Mouse (Mus musculus): Measurements from ENCODE around the gene Hcn1. TPM values are rescaled to one million over a fixed set of nuclear protein-coding genes. Genes with fewer than 3 reads are reported as not detected.

The Hcn1 gene
- total and polyA plus RNA-seq, 2 experiments from 2014 or later, result 1.7 to 6.9 TPM

- ATAC-seq, result no peak
- Histone ChIP-seq H3K27me3 (ENCODE audit: insufficient read depth, low read length) (no peaks in the 10 kb centered on the region), H3K4me1 (ENCODE audit: insufficient read depth) (no peaks in the 10 kb centered on the region; the same call in 1 of the 2 replicates), H3K36me3 (ENCODE audit: insufficient read depth) (no peaks in the 10 kb centered on the region), H3K9ac (no peak overlapping the region), H3K4me2 (ENCODE audit: low read depth) (no peak overlapping the region), H3K9me3 (ENCODE audit: low read length) (no peaks in the 10 kb centered on the region), H3K4me3 (ENCODE audit: low read depth, low read length) (no peak overlapping the region), H3K27ac (ENCODE audit: low read depth, low read length) (no peak overlapping the region)
- 82% methylated on average over 3 of the region's 3 CpGs for WGBS
- TF ChIP-seq CTCF (IDR thresholded peaks at IDR 0.05; ENCODE audit: low read depth), result no peak
- DNase-seq, result no peak
Observed at GRCm38 (mm10) chr13:117724083-117724482, 122.0 kb downstream of the Hcn1 start.

- no peaks in the 10 kb centered on the region for H3K27me3 ChIP-seq (ENCODE audit: insufficient read depth, low read length)
- H3K4me2 ChIP-seq (ENCODE audit: low read depth), result no peak overlapping the region
- TF ChIP-seq CTCF (IDR thresholded peaks at IDR 0.05; ENCODE audit: low read depth), result no peak
- H3K4me1 ChIP-seq (ENCODE audit: insufficient read depth), result no peaks in the 10 kb centered on the region
- WGBS, result 78% methylated on average over 2 of the region's 2 CpGs
- ATAC-seq, result no peak
- no peaks in the 10 kb centered on the region for H3K36me3 ChIP-seq (ENCODE audit: insufficient read depth)
- no peak overlapping the region for H3K4me3 ChIP-seq (ENCODE audit: low read depth, low read length)
- no peaks in the 10 kb centered on the region for H3K9me3 ChIP-seq (ENCODE audit: low read length)
- H3K9ac ChIP-seq, result no peak overlapping the region
- no peak for DNase-seq
- no peak overlapping the region for H3K27ac ChIP-seq (ENCODE audit: low read depth, low read length)
Observed at GRCm38 (mm10) chr13:117728393-117728792, 126.3 kb downstream of the Hcn1 start.

DNA sequence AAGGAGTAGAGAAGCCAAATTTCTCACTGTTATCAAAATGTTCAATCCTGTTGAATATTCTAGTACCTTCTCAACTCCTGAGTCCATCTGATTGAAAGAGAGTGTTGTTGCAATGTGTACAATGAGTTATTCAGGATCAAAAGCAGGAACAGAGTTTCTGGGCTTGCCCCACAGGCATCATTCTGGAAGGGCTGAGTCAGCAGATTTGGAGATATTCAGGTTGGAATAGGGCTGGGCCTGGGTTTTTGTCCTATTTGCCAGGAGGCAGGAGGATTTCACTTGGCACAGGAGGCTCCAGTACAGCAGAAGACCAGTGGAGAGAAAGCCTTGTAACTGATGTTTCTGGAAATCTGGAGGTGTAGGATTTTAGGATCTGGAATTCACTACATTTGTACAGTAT is 130.6 kb downstream of the Hcn1 start:
- DNase-seq, result no peak
- H3K9me3 ChIP-seq (ENCODE audit: low read length), result no peaks in the 10 kb centered on the region
- no peak overlapping the region for H3K27ac ChIP-seq (ENCODE audit: low read depth, low read length)
- H3K9ac ChIP-seq, result no peak overlapping the region
- ATAC-seq, result no peak
- no peaks in the 10 kb centered on the region for H3K36me3 ChIP-seq (ENCODE audit: insufficient read depth)
- H3K4me2 ChIP-seq (ENCODE audit: low read depth), result no peak overlapping the region
- H3K4me3 ChIP-seq (ENCODE audit: low read depth, low read length), result no peak overlapping the region
- H3K4me1 ChIP-seq (ENCODE audit: insufficient read depth), result no peaks in the 10 kb centered on the region
- TF ChIP-seq CTCF (IDR thresholded peaks at IDR 0.05; ENCODE audit: low read depth), result no peak
- no peaks in the 10 kb centered on the region for H3K27me3 ChIP-seq (ENCODE audit: insufficient read depth, low read length)

DNA sequence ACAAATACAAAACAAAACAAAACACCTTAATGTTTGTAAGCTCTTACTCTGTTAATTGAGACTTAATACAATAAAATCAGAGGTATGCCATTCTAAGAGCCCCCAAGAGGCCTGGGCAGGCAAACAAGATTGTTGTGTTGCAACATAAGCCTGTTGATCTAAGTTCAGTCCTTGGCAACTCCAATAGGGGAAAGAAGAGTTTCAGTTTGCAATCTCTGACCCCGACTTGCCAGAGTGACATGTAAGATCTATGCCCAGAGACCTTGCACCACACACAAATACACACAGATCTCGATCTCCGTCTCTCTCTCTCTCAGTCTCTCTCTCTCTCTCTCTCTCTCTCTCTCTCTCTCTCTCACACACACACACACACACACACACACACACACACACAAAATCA is 142.3 kb downstream of the Hcn1 start:
- no peaks in the 10 kb centered on the region for H3K27me3 ChIP-seq (ENCODE audit: insufficient read depth, low read length)
- no peaks in the 10 kb centered on the region for H3K36me3 ChIP-seq (ENCODE audit: insufficient read depth)
- DNase-seq (no peak), ATAC-seq (no peak)
- TF ChIP-seq CTCF (IDR thresholded peaks at IDR 0.05; ENCODE audit: low read depth), result no peak
- no peak overlapping the region for H3K4me2 ChIP-seq (ENCODE audit: low read depth)
- H3K9ac ChIP-seq, result no peak overlapping the region
- no peak overlapping the region for H3K27ac ChIP-seq (ENCODE audit: low read depth, low read length)
- 95% methylated on average over 3 of the region's 3 CpGs for WGBS
- H3K4me1 ChIP-seq (ENCODE audit: insufficient read depth), result no peaks in the 10 kb centered on the region
- no peaks in the 10 kb centered on the region for H3K9me3 ChIP-seq (ENCODE audit: low read length)
- H3K4me3 ChIP-seq (ENCODE audit: low read depth, low read length), result no peak overlapping the region

DNA sequence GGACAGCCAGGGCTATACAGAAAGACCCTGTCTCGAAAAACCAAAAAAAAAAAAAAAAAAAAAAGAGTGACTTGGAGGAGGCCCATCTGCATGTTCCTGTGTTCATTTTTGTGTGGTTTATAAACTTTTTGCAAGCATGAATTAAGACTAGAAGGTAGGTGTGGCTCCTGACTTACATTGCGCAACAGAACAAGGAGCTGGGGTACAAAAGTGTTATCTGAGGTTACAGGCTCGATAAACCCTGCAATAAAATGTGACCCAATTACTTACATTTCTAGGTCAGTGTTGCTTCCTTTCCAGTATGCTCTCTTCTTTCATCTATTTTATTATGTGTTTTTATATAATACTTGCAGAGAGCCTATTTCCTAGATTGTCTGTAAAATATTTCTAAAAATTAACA is 143.1 kb downstream of the Hcn1 start:
- no peaks in the 10 kb centered on the region for H3K4me1 ChIP-seq (ENCODE audit: insufficient read depth)
- 85% methylated on average over 3 of the region's 3 CpGs for WGBS
- H3K4me2 ChIP-seq (ENCODE audit: low read depth), result no peak overlapping the region

DNA sequence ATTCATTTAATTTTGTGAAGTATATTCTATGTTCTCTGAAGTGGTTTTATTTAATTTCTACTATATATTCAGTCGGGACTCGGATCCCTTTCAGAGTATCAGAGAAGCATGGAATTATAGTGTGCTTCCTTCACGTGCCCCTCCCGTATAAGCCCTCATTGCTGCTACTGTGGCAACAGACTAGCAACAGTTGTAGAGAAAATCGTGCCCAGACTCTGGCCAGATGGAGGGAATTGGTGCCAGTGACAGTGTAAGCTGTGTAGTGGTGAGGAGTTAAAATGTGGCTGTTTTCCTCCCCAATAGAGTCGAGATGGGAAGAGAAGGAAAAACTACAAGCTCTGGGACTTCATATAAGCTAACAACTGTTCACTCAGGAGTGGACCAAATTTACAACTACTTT is 163.4 kb downstream of the Hcn1 start:
- H3K9ac ChIP-seq, result no peak overlapping the region
- no peaks in the 10 kb centered on the region for H3K4me1 ChIP-seq (ENCODE audit: insufficient read depth)
- TF ChIP-seq CTCF (IDR thresholded peaks at IDR 0.05; ENCODE audit: low read depth), result no peak
- ATAC-seq (peak; percentile 100), DNase-seq (peak; percentile 89)
- no peaks in the 10 kb centered on the region for H3K9me3 ChIP-seq (ENCODE audit: low read length)
- H3K27me3 ChIP-seq (ENCODE audit: insufficient read depth, low read length), result no peaks in the 10 kb centered on the region
- H3K4me2 ChIP-seq (ENCODE audit: low read depth), result no peak overlapping the region
- no peaks in the 10 kb centered on the region for H3K36me3 ChIP-seq (ENCODE audit: insufficient read depth)
- H3K4me3 ChIP-seq (ENCODE audit: low read depth, low read length), result no peak overlapping the region
- no peak overlapping the region for H3K27ac ChIP-seq (ENCODE audit: low read depth, low read length)
- WGBS, result 41% methylated on average over 6 of the region's 6 CpGs

More for the DNA sequence above, 143.1 kb downstream of the Hcn1 start:
- ATAC-seq (no peak), DNase-seq (no peak)
- TF ChIP-seq CTCF (IDR thresholded peaks at IDR 0.05; ENCODE audit: low read depth), result no peak
- Histone ChIP-seq H3K27me3 (ENCODE audit: insufficient read depth, low read length) (no peaks in the 10 kb centered on the region), H3K9me3 (ENCODE audit: low read length) (no peaks in the 10 kb centered on the region), H3K36me3 (ENCODE audit: insufficient read depth) (no peaks in the 10 kb centered on the region), H3K9ac (no peak overlapping the region), H3K27ac (ENCODE audit: low read depth, low read length) (no peak overlapping the region), H3K4me3 (ENCODE audit: low read depth, low read length) (no peak overlapping the region)

DNA sequence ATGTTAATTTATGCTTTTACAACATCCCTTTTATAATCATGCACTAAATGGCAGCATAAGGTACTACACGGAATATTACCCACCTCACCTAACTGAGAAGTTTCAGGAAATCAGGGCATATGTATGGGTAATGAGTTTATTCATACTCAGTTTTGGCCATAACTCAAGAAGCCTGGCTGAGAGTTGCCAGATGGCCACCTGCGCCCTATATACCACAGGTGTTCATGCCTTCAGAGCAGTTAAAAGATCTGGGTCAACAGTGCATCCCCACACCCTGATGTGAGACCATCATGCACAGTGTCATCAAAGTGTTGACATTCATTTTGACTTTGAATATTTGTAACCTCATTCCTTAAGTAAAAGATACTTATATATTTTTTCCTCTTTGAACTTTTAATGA is 183.3 kb downstream of the Hcn1 start:
- Histone ChIP-seq H3K9me3 (ENCODE audit: low read length) (no peaks in the 10 kb centered on the region), H3K27me3 (ENCODE audit: insufficient read depth, low read length) (no peaks in the 10 kb centered on the region), H3K36me3 (ENCODE audit: insufficient read depth) (no peaks in the 10 kb centered on the region), H3K4me1 (ENCODE audit: insufficient read depth) (no peaks in the 10 kb centered on the region), H3K4me2 (ENCODE audit: low read depth) (no peak overlapping the region), H3K4me3 (ENCODE audit: low read depth, low read length) (no peak overlapping the region), H3K9ac (no peak overlapping the region), H3K27ac (ENCODE audit: low read depth, low read length) (no peak overlapping the region)
- TF ChIP-seq CTCF (IDR thresholded peaks at IDR 0.05; ENCODE audit: low read depth), result no peak
- DNase-seq (no peak), ATAC-seq (no peak)
- WGBS, result 92% methylated on average over 2 of the region's 2 CpGs

DNA sequence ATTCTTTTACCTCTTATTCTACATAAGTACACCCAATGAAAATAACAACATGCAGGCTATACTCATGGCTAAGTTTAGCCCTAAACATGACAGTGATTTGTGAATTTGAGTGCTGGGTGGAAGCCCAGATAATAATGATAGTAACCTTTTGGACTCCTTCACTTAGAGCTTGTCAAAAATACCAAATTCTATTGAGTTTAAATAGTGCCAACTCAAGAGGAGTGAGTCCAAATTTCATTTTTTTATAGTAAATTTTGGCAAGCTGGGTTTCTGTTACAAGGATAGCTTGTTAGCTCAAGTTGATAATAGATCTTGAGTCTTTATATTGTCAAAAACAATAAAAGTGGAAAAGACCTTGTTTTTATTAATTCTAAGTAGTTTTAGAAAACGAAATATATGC is 190.7 kb downstream of the Hcn1 start:
- H3K4me3 ChIP-seq (ENCODE audit: low read depth, low read length), result no peak overlapping the region
- ATAC-seq (no peak), DNase-seq (peak; percentile 22)
- no peak overlapping the region for H3K4me2 ChIP-seq (ENCODE audit: low read depth)
- H3K27me3 ChIP-seq (ENCODE audit: insufficient read depth, low read length), result no peaks in the 10 kb centered on the region
- H3K9me3 ChIP-seq (ENCODE audit: low read length), result no peaks in the 10 kb centered on the region
- TF ChIP-seq CTCF (IDR thresholded peaks at IDR 0.05; ENCODE audit: low read depth), result no peak
- H3K36me3 ChIP-seq (ENCODE audit: insufficient read depth), result no peaks in the 10 kb centered on the region
- WGBS, result 71% methylated on average over 1 of the region's 1 CpGs
- H3K27ac ChIP-seq (ENCODE audit: low read depth, low read length), result no peak overlapping the region
- H3K9ac ChIP-seq, result no peak overlapping the region
- no peaks in the 10 kb centered on the region for H3K4me1 ChIP-seq (ENCODE audit: insufficient read depth)
